Mouse (Mus musculus) left cerebral cortex, postnatal 25 days (tissue): ENCODE data around the gene Gsdme. TPM values are rescaled to one million over a fixed set of nuclear protein-coding genes. Genes with fewer than 3 reads are reported as not detected.
A peak's percentile ranks its signal among the peaks of the same experiment; 100 is the strongest.

ENCODE experiments used
- DNase-seq, 2 experiments: peaks; one replicate each; pipeline ENCODE4 v3.0.0; 2022; ENCODE audit warnings: low spot score in 2 of 2, mixed read lengths in 1 of 2
- intact Hi-C: fragments of 180-260 bp; cut with DNase I; formaldehyde crosslinking; loops from one replicate; pipeline ENCODE4 v1.15.1; 2025
- total RNA-seq, 2 experiments: library from RNA; stranded (reverse); gene quantifications; 2 replicates each; pipeline ENCODE4 v1.2.3; 2021

Gene Gsdme
- 10 to 100 TPM; 10.7 to 11.1 TPM for total RNA-seq

DNA sequence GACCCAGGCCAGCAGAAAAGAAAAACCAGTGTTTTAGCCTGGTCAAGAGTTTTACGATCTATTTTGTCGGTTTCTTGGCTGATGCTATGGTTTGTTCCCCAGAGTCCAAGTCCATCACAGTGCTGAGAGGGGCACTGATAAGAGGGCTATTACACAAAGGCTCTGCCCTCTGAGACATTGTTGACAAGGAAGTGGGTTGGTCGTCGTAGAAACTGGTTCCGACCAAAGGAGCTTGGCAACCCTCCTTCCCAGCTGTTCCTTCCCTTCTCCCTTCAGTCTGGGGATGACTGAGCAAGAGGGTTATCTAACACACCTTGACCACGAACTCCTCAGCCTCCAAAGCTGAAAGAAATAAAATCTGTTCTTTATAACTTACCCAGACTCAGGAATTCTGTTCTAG, at the start of gene Gsdme:
Gene Gsdme (minus strand): TSS at position 193 of the 400 bp plus-strand sequence.
- intact Hi-C loops: no loop called here
- no peak for DNase-seq

DNA sequence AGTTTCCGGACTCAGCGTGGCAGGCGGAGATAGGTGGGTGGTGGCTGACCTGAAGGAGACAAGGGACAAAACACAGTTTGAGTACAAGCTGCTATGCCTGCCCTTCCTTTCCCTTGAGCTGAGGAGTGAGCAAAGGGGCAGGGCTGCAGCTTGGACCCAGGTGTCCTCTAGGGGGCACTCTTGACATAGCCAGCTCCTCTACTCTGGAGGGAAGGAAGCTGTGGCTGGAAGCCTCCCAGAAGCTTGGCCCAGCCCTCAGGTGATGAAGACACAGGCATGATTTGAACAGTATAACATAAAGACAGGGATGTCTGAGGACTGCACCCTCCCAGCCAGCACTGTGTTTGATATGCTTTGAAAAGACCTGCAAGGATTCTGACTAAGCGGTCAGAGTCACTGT, 49.0 kb upstream of the Gsdme start:
- intact Hi-C loops: loop anchor here (2.0 kb wide), 1 partner anchor 214 kb away; no protein-coding TSS in a partner anchor

DNA sequence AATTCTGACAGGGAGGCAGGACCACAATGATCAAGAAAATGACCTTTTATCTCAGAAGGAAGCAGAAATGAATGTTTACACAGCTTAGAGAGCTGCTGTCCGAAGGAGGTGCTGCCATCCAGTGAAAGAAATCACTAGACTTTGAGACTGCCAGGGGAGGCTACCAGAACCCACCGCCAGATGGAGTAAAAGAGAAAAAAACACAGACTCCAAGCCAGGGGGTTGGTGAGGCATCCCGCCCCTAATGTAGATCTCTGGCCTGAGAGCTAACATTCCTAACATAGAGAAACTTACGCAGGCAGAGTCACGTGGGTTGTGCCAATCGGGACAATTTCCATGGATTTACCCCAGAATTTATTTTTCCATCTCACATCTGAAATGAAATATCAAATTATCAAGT, 45.4 kb upstream of the Gsdme start:
- intact Hi-C loops: no loop called here
- peak in 1 of 2 experiments; percentile 65 for DNase-seq

More for the DNA sequence above, 49.0 kb upstream of the Gsdme start:
- DNase-seq: peak; percentile 74 to 86

DNA sequence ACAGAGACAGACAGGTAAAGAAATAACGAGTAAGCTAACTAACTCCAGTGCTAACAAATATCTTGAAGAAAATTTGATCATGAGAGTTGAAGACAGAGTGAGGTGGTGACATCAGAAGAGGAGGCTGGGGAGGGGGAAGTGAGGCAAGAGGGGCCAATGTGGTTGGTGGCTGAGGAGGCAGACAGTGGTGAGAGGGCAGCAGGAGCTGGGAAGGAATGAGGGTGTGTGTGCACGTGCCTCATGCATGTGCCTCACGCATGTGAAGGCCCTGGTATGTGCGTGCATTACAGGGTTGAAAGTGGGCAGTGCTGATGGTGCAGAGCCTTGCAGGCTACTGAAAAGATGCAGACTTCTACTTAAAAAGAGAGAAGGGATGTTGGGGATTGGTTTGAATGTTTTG, 43.0 kb upstream of the Gsdme start:
- intact Hi-C loops: loop anchor here (2.0 kb wide), 1 partner anchor 230 kb away; no protein-coding TSS in a partner anchor
- DNase-seq: no peak

DNA sequence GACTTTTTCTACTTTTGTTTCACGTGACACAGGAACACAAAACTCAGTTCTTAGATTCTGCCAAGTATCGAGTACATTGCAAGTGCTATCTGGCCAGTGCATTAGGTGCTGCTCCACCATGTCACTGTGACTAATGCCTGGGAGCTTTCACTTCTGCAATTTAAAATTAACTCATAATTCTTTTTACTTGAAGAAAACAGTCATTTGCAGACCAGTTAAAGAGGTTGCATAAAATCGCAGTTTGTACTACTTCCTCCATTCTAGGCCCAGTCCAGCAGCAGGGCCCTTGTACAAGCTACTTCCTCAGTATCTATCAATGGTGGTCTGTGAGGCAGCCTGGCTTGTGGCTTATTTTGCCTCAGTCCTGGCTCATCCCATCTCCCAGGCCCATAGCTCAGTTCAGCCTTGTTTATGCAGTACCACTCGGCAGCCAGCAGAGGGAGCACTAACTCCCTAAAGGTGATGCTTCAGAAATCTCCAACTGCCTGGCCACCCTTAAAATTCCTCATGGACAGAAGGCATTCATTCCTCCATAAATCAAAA, 41.4 kb upstream of the Gsdme start:
- peak; percentile 80 to 87 for DNase-seq
- intact Hi-C loops: no loop called here

DNA sequence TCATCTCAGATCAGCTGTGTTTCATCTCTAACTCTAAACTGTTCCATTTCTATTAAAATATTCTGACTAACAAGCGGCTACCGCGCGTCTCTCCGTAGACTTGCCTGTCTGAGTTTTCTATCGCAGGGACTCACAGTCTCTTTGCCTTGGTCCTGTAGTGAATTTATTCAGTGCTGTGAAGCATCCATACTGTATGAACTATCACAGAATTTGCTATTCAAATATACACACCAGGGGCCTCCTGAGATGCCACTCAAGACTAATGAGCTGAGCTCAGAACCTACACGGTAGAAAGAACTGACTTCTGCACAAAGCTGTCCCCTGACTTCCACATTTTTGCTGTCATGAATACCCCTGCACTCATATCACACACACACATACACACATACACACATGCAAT, 37.5 kb upstream of the Gsdme start:
- no peak for DNase-seq
- intact Hi-C loops: no loop called here

DNA sequence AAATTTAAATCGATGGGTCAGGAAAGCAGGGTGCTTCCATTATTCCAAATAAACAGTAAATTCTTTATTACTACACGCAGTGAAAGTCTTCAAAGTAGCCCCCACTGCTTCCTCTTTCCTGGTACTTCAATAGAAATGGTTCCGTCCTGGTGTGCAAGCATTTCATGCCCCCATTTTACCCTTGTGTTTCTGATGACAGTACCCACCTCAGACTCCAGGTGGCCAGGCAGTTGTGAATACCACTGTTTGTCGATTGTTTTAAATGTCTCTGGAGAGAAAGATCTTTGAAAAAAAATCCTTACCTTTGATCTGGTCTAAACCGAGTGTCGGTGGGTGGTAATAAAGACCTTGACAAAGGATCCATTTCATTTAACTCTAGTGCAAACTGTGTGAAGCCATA, 37.0 kb upstream of the Gsdme start:
- intact Hi-C loops: no loop called here
- no peak for DNase-seq

DNA sequence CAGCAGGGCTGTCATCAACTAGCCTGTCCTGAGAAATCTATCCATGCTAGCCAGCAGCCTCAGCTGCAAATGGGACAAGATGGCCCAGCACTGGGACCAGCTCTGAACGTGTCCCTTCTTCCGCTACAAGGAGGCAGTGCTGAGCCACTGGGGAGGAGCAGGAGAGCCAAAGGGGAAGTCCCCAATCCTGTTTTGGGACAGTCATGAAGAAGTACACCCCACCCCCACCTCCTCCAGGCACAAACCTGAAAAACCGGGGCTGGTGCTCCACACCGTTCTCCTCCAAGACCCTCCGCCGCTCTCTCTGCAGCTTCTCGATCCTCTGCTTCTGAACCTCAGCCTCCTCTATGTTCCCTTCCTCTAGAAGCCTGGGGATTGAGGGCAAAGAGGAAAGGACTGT, 35.4 kb upstream of the Gsdme start:
- intact Hi-C loops: no loop called here
- no peak for DNase-seq

DNA sequence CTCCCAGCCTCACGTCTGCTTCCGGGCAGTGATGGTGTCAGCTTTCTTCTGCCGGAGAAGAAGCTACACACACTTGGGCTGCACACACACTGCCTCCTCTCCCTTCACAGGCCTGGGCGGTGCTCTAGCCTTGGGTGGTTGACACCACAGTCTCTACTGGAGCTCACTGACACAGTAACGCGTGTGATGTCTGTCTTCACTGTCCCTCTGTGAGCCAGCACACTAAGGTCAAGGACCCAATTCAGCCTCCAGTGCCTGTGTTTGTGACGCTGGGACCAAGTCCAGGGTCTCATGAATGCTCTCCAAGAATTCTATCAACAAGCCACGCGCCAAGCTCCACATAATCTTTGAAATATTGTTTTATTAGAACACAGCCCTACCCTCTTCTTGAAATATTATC, 34.0 kb upstream of the Gsdme start:
- intact Hi-C loops: no loop called here

DNA sequence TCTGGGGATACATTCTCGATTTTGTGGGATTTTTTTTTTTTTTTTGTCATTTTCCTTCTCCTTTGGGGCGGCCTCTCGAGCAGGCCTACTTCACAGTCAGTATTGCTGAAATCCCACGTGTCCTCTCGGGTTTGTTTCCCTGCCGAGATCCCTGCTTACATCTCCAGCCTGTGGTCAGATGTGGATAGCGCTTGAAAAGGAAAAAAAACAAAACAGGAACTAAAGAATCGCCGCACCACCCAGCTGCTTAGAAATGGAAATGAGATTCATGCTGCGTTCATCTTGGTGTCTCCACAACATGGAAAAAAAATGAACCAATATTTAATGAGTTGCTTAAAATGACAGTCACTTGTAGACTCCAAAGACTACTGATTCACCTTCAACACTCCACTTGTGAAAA, 31.5 kb upstream of the Gsdme start:
- intact Hi-C loops: loop anchor here (2.0 kb wide), 2 partner anchors 182 to 776 kb away; no protein-coding TSS in a partner anchor
- no peak for DNase-seq

More for the DNA sequence above, 34.0 kb upstream of the Gsdme start:
- no peak for DNase-seq

DNA sequence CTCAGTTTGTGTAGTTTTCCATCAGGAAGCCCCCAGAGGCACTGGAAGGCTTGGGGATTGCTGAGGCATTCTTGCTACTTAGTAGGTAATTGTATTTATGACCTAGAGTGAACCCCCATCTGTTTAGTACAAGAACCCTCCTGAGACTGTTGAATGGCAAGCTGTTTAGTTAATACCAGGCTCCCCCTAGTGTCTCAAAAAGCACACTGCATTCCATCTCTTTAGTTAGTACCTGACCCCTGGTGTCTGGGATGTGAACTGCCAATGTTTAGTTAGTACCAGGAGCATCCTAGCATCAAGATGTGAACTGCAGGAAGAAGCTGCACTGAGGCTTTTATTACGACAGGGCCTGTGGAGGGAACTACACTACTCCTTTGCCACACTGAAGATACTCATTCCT, 30.5 kb upstream of the Gsdme start:
- DNase-seq: peak; percentile 84 to 91
- intact Hi-C loops: loop anchor here (2.0 to 5.0 kb wide), 3 partner anchors 181 to 775 kb away; no protein-coding TSS in a partner anchor

DNA sequence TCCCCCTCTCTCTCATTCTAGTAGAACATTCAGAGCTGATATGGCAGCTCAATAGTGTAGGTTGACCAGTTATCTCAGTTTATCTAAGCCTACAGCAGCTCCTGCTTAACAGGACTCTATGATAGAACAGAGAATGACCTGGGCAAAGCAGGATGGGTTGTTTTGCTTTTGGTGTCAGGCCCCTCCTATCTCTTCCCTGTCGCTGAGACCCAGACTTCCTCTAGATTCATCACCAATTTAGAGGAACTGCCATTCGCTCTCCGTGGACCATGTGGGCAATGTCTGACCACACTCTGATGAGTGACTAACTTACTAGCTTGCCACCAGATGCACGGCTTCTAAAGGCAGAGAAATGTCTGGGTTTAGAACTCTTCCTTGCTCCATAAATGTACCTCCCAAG, 28.0 kb upstream of the Gsdme start:
- no peak for DNase-seq
- intact Hi-C loops: loop anchor here (5.0 kb wide), 1 partner anchor 369 kb away; no protein-coding TSS in a partner anchor

DNA sequence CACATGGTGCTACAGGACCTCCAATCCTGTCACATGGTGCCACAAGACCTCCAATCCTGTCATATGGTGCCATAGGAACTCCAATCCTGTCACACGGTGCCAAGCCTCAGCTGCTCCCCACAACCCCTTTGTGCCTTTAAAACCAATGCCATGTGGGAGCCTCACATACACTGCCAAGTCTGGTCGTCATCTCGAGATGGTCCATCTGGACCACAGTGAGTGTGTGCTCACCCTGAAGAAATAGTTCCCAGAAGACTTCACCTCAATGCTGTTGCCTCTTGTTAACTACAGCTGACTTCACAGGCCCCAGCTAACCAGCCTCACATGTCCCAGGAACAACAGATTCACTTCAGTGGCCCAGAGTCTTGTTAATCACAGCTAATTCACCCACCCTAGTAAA, 23.2 kb upstream of the Gsdme start:
- DNase-seq: no peak
- intact Hi-C loops: no loop called here

DNA sequence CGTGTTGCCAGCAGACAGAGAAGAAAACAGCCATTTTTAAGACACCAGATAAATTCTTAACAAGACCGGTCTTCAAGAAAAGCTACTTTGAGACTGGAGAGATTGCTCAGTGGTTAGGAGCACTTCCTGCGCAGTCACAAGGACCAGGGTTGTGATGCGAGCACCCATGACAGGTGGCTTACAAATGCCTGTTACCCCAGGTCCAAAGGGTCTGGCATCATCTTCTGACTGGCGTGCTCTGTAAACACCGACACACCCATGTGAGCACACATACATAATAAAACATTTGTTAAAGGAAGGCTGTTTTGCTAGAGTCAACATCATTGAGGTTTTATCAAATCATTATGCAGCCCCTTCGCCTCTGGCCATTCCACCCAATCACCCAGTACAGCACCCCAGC, 16.0 kb upstream of the Gsdme start:
- no peak for DNase-seq
- intact Hi-C loops: no loop called here

DNA sequence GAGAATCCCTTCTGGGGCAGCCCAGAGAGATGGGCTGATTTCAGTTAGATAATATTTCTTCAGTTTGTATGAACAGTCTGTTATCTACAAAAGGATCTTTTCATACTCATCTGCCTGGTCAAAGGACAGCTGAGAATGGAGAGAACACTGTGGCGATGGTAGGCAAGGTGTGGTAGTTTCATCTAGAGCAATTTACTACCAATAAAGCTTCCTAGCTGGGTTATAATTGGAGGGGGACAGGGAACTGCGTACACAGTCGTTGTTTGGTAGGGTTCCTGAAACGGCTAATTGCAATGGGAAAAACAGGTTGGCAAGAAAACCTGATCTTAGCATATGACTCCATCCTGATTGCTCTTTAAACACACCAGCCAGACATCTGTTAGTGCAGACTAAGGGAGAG, 10.3 kb upstream of the Gsdme start:
- no peak for DNase-seq
- intact Hi-C loops: no loop called here

DNA sequence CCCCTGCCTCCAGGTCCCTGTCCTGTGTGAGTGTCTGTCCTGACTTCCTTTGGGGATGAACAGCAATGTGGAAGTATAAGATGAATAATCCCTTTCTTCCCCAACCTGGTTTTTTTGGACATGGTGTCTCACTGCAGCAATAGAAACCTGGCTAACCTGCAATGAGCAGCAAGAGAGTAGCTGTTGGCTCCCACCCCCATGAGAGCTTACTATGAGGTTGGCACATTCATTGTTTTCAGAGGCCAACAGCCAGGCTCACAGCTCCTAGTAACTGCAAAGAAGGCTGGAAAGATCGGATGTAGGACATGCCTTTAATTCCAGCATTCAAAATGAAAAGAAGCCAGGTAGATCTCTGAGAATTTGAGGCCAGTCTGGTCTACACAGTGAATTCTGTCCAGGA, 9.8 kb upstream of the Gsdme start:
- intact Hi-C loops: no loop called here
- DNase-seq: no peak

DNA sequence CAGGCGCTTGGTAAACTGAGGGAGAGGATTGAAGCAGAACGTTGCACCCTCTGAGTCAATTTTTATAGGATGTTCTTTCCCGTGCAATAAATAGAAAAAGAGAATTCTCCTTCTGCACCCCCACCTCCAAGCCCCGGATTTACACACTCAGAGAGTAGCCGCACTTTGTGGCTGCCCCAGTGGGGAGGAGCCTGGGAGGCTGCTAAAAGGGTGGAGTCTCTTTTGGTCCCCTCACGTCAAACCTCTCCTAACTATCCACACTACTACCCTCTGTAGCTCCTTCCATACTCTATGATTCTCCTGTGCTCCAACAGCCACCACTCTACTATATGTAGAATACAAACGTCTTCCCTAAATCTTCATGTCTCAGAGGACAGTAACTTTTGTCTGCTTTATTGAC, 1.4 kb downstream of the Gsdme start:
- DNase-seq: no peak
- intact Hi-C loops: no loop called here

DNA sequence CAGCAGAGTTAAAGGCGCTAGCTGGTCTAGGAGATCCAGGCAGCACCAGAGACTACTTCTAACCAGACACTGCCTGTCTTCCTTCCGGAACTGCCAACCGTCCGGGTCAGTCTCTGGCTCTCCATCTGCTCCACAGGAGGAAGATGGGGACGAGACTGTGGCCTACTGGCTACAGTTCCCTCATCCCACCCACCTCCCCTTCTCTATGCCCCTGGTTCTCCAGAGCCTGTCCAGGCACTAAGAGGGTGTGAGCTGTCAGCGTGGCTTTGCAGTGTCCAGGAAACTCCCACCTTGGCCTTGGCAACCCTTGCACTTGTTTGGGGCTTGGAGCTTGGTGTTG, 1.8 kb downstream of the Gsdme start:
- intact Hi-C loops: no loop called here
- no peak for DNase-seq

DNA sequence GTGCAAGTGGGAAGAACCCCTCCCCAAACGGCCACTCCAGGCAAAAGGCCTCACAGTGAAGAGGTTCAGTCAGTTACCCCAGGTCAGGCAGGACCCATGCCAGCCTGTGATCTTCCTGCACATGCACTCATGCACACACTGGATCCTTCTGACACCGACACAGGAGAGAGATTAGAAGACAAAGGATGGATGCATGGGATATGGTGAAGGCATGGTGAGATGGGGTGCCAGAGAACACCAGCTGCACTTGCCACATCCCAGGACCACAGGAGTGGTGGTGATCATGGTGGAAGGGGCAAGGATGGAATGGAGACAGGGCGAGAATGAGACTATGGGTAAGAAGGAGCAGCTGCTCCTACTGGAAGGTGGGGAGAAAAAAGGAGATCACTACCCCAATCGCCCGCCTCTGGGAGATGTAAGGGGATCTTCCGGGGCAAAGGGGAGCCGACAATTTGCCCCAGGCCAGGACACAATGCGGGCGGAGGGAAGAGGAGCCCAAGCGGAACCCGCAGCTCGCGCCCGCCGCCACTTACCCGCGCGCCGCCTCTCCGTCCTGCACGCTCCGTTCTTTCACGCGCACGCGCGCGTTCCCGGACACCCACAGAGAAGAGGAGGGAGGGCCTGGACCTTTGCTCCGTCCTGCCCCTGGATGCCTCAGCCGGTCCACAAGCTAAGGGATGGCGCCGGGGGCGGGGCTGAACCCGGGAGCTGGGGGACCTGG, 2.3 kb downstream of the Gsdme start:
- intact Hi-C loops: no loop called here
- peak; percentile 85 to 86 for DNase-seq

DNA sequence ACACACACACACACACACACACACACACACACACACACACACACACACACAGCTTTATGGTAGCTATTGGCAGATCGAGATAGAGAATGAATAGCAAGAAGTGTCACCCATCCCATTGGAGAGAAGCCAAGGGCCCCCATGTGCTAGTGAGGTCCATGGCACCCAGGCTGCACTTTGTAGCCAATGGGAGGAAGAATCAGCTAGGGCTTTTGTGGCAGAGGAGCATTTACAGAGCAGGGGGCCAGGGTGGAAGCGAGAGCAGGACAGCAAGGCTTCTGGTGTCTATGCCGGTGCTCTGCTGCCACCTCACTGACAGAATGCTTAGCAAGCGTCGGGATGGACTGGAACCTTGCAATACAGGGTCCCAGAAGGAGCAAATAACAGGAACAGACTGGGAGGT, 8.3 kb downstream of the Gsdme start:
- no peak for DNase-seq
- intact Hi-C loops: no loop called here

DNA sequence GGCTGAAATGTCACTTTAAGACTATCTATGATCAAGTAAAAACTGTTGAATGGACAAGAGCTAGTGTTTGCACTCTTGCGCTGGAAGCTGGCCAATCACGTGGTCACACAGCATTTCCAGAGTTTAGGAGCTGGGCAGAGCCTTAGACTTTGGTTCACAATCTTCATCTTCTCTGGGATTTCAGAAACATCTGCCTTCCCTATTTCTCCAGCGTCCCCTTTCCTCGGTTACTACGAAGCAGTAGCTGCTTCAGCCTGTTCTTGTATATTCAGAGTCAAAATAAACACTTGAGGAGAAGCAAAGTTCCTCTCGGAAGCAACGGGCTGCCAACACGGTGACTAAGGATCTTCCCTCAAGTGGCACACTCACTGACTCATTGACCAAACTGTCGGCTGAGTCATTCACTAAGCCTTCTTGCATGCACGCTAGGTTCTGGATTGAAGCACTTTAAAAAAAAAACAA, 8.9 kb downstream of the Gsdme start:
- intact Hi-C loops: no loop called here
- peak; percentile 41 to 89 for DNase-seq
